Mouse (Mus musculus) layer of hippocampus, postnatal 36 days (tissue): Measurements from ENCODE around the gene Mob1a. TPM values are rescaled to one million over a fixed set of nuclear protein-coding genes. Genes with fewer than 3 reads are reported as not detected.

ENCODE experiments used
- DNase-seq, 2 experiments: peaks; one replicate each; pipeline ENCODE4 v3.0.0; 2022
- total RNA-seq, 2 experiments: library from RNA; stranded (reverse); gene quantifications; 2 replicates each; pipeline ENCODE4 v1.2.3; 2021

Mob1a gene
- total RNA-seq, result 10 to 100 TPM; 21.6 to 21.7 TPM

DNA sequence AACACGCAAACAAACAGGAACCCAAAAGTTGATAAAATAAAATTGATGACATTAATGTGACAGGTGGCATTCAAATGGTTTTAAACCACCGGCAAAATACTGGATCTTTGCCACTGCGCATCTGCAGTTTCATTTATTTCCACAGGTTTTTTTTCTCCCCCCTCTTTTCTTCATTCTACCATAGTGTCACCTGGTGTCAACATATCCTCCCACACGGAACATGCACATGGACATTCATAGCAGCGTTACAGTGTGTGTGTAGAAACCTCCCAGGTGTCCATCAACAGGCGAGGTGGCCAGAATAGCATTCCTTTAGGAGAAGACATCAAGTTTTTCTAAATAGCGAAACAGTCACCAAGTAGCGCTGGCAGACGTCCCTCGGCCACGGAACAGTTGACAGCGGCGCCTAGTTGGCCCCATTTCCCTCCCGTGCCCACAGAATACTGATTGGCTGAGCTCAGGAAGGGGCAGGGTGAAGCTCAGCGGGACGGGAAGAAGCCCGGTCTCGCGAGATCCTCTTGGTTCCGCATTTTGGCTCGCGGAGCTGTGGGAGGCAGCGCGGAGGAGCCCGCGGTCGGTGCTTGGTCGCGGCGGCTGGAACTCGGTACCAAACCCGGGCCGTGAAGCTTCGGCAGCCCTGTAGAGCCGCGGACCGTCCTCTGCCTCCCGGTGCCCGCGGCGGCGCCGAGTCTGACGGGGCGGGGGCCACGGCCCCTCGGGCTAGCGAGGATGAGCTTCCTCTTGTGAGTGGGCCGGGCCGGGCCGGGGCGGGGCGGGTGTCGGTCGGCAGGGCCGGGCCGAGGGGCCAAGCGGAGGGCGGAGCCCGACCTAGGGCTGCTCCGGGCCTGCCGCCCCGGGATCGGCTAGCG, at the start of gene Mob1a, which contains the start of gene Mthfd2:
Mob1a (plus strand) TSS at position 492 of the 869 bp plus-strand sequence.
Mthfd2 (minus strand) TSS at position 384 of the 869 bp plus-strand sequence.
- peak; percentile 92 to 93 for DNase-seq

GRCm38 (mm10) chr6:83277151-83277550, 48.7 kb upstream of the Mob1a start:
- DNase-seq, result no peak

GRCm38 (mm10) chr6:83278881-83279280, 46.9 kb upstream of the Mob1a start:
- DNase-seq, result no peak

DNA sequence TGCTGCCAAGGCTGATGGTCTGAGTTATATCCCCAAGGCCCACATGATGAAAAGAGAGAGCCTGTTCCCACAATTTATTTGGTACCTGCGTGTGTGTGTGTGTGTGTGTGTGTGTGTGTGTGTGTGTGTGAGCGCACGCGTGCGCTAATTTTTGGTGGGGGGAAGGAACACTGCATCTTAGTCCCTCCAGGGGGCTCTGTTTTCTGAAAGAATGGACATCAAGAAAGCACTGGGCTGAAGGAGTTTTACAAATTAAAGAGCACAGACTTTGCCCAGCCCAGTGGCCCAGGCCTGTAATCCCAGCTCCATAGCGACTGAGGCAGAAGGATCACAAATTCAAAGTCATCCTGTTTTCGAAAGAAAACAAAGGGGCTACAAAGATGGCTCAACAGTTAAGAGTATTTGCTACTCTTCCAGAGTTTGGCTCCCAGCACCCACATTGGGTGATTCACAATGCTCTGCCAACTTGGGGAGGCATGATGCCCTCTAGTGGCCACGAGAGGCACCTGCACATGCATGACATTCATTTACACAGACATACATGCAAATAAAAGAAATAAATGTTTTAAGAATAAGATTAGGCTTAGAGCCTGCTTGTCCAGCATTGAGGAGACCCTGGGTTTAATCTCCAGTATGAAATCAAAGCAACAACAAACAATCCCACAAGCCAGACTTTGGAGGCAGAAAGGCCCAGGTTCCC, 45.4 kb upstream of the Mob1a start:
- no peak for DNase-seq

- no peak for DNase-seq
Observed at GRCm38 (mm10) chr6:83300447-83301229, 25.2 kb upstream of the Mob1a start.

- no peak for DNase-seq
Observed at GRCm38 (mm10) chr6:83301294-83301693, 24.5 kb upstream of the Mob1a start.

DNA sequence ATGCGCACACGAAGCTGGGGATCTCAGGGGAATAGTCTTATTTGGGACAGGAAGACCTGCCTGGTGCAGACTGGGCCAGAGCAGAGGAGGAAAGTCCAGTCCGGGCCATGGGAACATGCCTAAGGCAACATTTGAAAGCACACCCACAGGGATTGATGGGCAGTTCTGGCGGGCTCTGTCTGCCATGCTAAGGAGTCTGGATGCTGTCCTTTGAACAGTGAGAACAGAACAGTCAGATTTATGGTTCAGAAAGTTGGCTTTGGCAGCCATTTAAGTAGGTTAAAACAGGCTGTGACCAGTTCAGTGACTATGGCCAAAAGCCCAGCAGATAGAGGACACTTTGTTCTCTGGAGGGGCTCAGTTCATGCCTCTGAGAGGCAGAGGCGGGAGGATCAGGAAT, 23.6 kb upstream of the Mob1a start:
- no peak for DNase-seq

- no peak for DNase-seq
Observed at GRCm38 (mm10) chr6:83309017-83309416, 16.8 kb upstream of the Mob1a start.

GRCm38 (mm10) chr6:83311206-83311605, 14.6 kb upstream of the Mob1a start:
- no peak for DNase-seq

DNA sequence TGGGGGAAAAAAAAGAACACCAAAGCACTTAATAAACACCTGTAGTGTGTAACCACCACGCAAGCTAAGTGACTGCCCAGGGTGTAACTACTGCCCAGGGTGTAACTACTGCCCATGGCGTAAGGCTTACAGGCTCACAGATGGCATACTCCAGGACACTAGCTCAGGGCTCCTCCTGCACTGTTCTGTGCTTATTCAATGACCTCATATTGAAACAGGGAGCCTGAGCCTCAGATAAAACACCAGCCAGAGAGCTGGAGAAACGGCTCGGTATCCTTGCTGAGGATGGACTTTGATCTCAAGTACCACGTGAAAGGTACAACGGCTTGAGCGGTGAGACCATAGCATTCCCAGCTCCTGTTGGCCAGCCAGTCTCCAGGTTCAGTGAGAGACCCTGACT, 13.8 kb upstream of the Mob1a start:
- no peak for DNase-seq

- no peak for DNase-seq
Observed at GRCm38 (mm10) chr6:83312514-83312913, 13.3 kb upstream of the Mob1a start.

DNA sequence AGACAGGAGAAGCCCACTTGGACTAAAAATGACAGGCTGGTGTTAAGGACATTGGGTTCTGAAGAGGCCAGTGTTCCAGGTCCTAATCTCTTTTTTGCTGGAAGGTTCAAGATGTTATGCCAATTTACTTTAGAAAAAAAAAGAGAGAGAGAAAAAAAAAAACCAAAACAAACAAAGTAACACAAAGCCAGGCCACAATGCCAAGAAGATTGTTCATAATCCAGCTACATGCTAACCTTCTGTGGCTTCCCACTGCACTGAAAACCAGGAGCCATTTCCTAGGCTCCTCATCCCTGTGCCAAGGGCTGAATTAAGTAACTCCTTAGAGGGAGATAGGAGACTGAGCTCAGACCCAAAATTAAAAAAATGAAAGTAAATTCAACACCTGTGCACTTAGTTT, 10.5 kb upstream of the Mob1a start:
- no peak for DNase-seq

DNA sequence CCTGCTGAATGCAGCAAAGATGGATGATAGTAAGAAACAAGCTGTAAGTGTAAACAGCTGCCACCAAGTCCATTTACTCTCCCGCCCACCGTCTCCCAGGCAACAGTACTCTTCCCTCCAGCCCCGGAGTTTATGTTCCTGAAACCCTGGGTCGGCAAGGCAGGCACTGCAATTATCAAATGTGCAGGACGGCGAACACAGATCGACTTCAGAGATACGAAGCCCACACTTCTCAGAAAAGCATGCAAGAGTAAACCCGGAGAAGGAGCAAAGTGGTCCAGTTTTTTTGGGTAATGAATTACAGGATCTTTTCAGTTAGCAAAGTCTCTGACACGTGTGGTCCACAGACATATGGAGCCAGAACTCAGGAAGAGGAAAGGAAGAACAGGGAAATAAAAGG, 9.8 kb upstream of the Mob1a start:
- no peak for DNase-seq

- DNase-seq, result peak; percentile 86 to 88
Observed at GRCm38 (mm10) chr6:83317108-83317741, 8.6 kb upstream of the Mob1a start.

DNA sequence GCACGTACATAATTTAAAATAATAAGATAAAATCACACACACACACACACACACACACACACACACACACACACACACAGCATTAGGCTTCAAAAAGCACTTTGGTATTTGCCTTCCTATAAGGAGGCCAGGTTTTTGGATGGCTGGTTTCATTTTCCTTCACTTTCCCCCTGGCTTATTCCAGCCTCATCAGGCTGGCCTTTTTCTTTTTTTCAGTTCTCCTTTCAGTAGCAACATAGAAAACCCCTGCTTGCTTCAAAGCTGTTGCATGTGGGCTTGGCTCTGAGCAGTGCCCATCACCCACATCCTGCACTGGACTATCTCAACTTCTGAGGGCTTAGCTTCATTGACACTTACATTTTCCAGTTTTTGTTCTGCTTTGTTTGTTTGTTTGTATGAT, 3.9 kb upstream of the Mob1a start:
- no peak for DNase-seq

- DNase-seq, result no peak
Observed at GRCm38 (mm10) chr6:83322794-83323193, 3.0 kb upstream of the Mob1a start.

- no peak for DNase-seq
Observed at GRCm38 (mm10) chr6:83323652-83324419, 2.0 kb upstream of the Mob1a start.

DNA sequence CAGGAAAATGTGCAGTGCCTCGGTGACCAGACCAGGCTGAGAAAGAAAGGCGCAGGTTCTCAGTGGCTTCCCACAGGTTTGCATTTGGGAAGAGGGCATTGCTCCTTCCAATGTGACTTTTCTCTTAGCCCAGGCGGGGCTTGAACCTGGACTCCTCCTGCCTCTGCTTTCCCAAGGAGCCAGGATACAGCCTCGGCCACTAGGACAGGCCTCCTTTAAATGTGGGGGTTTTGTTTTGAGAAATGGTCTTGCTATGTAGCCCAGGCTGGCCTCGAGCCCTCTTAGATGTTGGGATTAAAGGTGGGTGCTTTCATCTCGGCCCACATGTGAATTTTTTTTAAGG, 549 bp downstream of the Mob1a start:
- DNase-seq, result no peak

GRCm38 (mm10) chr6:83326761-83327160, 945 bp downstream of the Mob1a start:
- DNase-seq, result no peak

DNA sequence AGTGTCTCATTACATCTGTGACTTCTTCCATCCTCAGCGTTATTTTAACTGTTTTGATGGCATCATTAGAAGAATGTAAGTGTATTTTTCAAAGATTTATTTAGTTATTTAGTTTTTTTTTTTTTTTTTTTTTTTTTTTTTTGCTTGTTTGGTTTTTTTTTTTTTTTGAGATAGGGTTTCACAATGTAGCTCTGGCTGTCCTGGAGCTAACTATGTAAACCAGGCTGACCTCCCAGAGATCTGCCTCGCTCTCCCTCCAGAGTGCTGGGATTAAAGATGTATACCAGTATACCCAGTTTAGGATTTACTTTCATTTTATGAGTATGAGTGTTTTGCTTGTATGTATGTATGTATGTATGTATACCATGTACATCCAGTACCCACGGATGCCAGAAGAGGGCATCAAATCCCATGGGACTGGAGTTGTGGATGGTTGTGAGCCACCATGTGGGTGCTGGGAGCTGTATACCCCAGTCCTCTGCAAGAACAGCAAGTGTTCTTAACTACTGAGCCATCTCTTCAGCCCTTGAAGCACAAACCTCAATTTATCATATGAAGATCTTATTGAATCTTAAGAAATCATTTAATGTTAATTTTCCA, 1.9 kb downstream of the Mob1a start:
- DNase-seq, result no peak

DNA sequence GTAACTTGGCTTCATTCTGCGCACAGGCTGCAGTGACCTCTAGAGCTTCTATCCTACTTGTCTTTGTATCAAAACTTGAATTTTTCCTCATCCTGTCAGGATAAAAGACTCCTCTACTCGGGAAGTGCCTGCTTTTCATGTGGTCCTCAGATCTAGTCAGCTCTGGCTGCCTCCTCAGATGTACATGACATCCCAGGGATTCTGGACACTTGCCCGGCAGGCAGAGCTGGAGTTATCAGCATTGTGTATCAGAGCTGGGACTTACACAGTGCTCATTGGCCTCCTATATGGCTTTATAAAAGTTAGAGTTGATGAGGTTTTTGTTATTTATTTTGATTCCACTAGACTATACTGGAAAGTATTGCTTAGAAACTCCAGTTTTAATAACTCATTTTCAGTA, 15.6 kb downstream of the Mob1a start:
- no peak for DNase-seq
